Mouse (Mus musculus) erythroblast, embryonic 14.5 days (primary cell): ENCODE results near the gene Aff2. TPM values are rescaled to one million over a fixed set of nuclear protein-coding genes. Genes with fewer than 3 reads are reported as not detected.

ENCODE experiments used
- H3K27me3 ChIP-seq: 2 replicates; pipeline ENCODE4 v1.6.1; 2012; ENCODE audit warnings: inconsistent platforms; ENCODE audit not compliant: control insufficient read depth
- H3K36me3 ChIP-seq: 2 replicates; pipeline ENCODE4 v1.6.1; 2012; ENCODE audit warnings: mild to moderate bottlenecking, inconsistent platforms; ENCODE audit not compliant: control insufficient read depth
- H3K4me1 ChIP-seq: 2 replicates; pipeline ENCODE4 v1.6.1; 2012; ENCODE audit warnings: inconsistent platforms; ENCODE audit not compliant: control insufficient read depth
- H3K4me3 ChIP-seq: replicated peaks from 2 replicates; pipeline ENCODE3; 2012; ENCODE audit warnings: moderate library complexity, mild to moderate bottlenecking, inconsistent platforms
- H3K9me3 ChIP-seq: 2 replicates; pipeline ENCODE4 v1.6.1; 2012; ENCODE audit warnings: low read length, inconsistent platforms, mixed read lengths; ENCODE audit not compliant: control insufficient read depth
- GATA1 ChIP-seq: IDR thresholded peaks from 2 replicates; pipeline ENCODE4 v1.6.1; 2012; ENCODE audit warnings: low read length, inconsistent platforms, mixed read lengths
- TAL1 ChIP-seq: IDR thresholded peaks from 3 replicates; pipeline ENCODE4 v1.6.1; 2012; ENCODE audit warnings: low read length, inconsistent platforms, mixed read lengths
- polyA plus RNA-seq: library from polyadenylated mRNA; stranded (reverse); fragments of >175 nt; gene quantifications from 2 replicates; pipeline ENCODE4 v1.2.3, GENCODE M21; 2012

Aff2 gene
- polyA plus RNA-seq, 1 experiment: not detected

DNA sequence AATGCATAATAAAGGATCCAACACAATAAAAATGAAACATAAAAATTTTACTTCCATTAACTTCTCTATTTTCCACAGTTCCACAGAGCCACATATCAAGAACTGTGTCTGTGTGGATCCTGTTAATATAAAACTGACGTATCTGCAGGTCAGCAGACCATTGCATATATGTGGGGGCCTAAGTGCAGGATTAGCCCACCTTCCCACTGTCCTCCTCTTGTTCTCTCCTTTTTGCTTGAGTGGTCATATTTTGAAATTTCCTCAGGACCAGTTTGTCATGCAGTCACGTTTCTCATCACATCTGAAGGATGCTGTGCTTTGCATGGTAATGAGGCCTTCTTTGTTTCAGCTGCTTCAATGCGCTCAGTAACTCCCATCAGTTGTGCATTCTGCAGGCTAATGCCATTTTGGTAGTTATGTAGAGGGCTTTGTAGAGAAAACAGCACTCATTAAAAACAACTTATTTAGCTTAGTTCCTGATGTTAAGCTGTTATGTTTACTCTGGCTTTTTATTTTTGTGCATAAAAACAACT is 306.1 kb downstream of the Aff2 start:
- H3K4me3 ChIP-seq: no peak overlapping the region
- TF ChIP-seq GATA1: no peak
- TF ChIP-seq TAL1: no peak

DNA sequence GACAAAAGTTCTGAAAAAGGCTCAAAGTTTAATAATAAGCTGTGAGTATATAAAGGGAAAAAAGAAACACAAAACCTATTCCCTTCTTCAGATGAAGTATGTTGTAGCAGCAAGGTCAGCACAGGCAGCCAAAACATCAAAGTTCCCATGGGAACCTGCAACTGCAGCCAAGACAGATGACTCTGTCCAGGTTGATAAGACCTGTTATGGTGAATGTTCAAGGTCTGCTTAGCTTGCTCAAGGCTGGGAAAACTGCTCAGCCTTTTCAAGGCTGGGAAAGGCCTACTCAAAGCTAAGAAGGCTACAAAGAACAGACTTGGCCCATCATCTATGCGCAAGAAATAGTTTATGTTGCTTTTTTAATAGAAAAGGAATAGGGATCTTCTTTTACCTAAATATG is 315.6 kb downstream of the Aff2 start:
- Histone ChIP-seq H3K27me3 (no peaks in the 10 kb centered on the region), H3K4me3 (no peak overlapping the region), H3K36me3 (no peaks in the 10 kb centered on the region), H3K9me3 (no peaks in the 10 kb centered on the region), H3K4me1 (no peaks in the 10 kb centered on the region)
- no peak for TF ChIP-seq TAL1
- TF ChIP-seq GATA1: no peak

More for the DNA sequence above, 306.1 kb downstream of the Aff2 start:
- H3K36me3 ChIP-seq: no peaks in the 10 kb centered on the region
- no peaks in the 10 kb centered on the region for H3K9me3 ChIP-seq
- no peaks in the 10 kb centered on the region for H3K4me1 ChIP-seq
- H3K27me3 ChIP-seq: no peaks in the 10 kb centered on the region

DNA sequence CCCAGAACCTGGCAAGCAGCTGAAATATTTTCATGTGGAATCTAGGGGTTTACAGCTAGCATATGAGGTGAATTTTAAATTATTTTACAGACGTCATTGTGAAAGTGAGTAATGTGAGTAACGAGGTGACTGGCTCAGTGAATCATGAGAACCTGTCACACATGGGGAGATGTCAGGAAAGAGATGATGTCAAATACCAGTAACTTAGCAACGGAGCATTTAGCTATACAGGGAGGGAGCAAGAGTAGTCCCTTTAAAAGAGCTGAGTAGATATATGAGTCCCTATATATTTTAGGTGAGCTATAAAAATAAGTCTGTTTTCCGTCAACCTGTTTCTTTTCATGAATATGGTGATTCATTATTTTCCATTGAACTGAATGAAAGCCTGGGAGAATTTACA is 338.7 kb downstream of the Aff2 start:
- Histone ChIP-seq H3K9me3 (no peaks in the 10 kb centered on the region), H3K4me3 (no peak overlapping the region), H3K4me1 (no peaks in the 10 kb centered on the region), H3K27me3 (no peaks in the 10 kb centered on the region), H3K36me3 (no peaks in the 10 kb centered on the region)
- TF ChIP-seq GATA1 (no peak), TAL1 (no peak)

DNA sequence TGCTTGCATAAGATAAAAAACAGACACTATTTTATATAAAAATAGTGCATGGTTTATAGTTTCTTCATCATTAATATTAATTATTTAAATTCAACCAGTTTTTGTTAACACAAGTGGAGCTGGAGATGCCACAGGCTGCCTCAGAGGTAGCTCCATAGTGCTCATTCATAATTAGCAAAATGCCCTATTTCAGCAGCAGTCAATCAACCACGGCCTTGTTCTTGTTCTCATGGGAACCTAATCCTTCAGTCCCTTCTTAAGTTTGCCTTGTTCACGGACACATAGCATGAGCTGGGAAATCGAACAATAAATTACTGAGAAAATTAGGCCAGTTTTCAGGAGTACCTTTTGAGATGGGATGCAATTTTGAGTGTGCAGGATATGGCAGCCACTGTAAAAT is 378.9 kb downstream of the Aff2 start:
- no peaks in the 10 kb centered on the region for H3K27me3 ChIP-seq
- no peaks in the 10 kb centered on the region for H3K4me1 ChIP-seq
- H3K9me3 ChIP-seq: no peaks in the 10 kb centered on the region
- no peak overlapping the region for H3K4me3 ChIP-seq
- no peak for TF ChIP-seq GATA1
- no peak for TF ChIP-seq TAL1
- H3K36me3 ChIP-seq: no peaks in the 10 kb centered on the region

DNA sequence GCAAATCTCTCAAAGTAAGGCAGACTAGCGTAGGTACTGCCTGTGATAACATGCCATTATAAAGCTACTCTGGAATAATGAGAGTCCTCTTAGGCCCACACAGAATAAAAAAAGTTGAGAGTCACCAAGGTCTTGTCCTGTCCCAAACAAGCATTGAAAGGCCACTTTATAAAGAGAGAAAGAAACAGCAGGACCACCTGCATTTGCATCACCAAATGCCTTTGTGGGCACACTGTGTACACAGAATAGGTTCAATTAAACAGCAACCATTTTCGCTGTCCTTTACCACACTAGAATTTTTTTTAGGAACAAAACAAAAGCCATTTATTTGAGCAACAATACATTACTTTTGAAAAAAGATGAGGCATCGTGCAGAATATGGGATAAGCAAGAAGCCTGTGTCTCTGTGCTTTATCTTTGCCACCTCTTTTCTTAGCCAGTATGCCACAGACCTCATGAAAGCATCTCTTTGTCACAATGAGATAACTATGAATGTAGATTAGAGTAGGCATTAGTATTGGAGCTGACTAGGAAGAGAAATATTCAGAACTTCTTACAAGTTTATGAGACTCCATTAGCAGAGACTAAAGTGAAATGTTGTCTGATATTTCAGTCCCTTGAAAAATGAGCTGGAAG is 385.0 kb downstream of the Aff2 start:
- no peaks in the 10 kb centered on the region for H3K27me3 ChIP-seq
- TF ChIP-seq TAL1 (no peak), GATA1 (no peak)
- H3K4me3 ChIP-seq: no peak overlapping the region
- no peaks in the 10 kb centered on the region for H3K4me1 ChIP-seq
- no peaks in the 10 kb centered on the region for H3K36me3 ChIP-seq
- H3K9me3 ChIP-seq: no peaks in the 10 kb centered on the region

DNA sequence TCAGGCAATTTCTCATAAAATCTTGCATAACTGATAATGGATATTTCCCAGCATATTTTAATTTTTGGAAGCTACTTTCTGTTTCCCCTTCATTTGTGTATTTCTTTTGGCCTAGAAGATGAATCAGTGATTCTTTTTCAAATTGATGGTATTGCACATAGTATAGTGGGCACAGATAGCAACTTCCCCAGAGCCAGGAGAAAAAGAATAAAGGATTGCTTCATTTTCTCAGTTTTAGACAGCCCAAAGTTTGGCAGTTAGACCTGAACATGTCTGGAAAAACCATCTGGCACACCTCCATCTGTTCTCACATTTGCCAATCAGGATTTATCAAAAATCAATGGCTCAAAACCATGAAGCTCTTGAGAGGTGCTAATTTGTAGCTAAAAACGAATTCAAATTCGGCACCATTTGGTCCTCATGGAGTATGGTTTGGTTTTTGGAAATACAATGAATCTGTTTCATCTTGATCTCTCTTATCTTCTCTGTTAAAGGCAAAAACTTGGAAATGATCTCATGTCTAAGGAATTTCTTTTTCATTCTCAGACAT is 441.9 kb downstream of the Aff2 start:
- TF ChIP-seq GATA1 (no peak), TAL1 (no peak)
- Histone ChIP-seq H3K4me3 (no peak overlapping the region), H3K9me3 (no peaks in the 10 kb centered on the region), H3K36me3 (no peaks in the 10 kb centered on the region), H3K27me3 (no peaks in the 10 kb centered on the region), H3K4me1 (no peaks in the 10 kb centered on the region)

DNA sequence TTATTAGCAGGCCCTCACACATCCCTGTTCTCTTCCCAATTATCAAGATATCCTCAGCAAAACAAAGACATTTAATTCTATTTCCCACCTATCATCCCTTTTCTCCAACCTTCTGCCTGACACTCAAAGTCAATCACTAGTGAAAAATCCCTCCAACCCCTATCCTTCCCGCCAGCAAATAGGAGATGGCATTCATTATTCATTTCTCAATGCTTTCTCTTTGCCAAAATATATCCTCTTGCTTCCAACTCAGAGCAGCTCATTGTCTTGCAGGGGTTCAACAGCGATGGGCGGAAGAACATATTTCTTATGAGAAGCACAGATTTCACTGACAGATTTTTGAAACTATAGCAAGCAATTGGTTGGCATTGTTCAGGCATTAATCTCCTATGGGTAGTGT is 442.4 kb downstream of the Aff2 start:
- Histone ChIP-seq H3K4me1 (no peaks in the 10 kb centered on the region), H3K27me3 (no peaks in the 10 kb centered on the region), H3K9me3 (no peaks in the 10 kb centered on the region), H3K4me3 (no peak overlapping the region), H3K36me3 (no peaks in the 10 kb centered on the region)
- no peak for TF ChIP-seq GATA1
- TF ChIP-seq TAL1: no peak

DNA sequence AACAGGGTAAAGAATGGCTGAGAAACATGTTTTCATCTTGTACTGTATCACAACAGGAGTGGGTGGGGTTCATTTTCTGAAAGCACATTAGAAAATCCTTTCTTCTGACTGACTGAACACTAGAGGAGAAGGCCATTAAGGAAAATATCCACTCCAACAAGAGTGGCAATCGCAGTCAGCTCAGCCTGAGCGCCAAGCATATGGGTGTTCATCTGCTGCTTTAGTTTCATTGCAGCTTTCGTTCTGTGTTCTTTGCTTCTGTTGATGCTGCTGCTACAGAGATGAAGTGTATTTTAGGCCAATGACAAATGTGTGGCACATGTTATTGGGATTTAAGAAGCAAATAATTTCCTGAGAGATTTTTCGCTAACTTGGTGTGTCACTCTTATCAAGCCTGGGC is 451.7 kb downstream of the Aff2 start:
- H3K4me3 ChIP-seq: no peak overlapping the region
- H3K36me3 ChIP-seq: no peaks in the 10 kb centered on the region
- no peaks in the 10 kb centered on the region for H3K27me3 ChIP-seq
- TF ChIP-seq TAL1 (no peak), GATA1 (no peak)
- no peaks in the 10 kb centered on the region for H3K9me3 ChIP-seq
- no peaks in the 10 kb centered on the region for H3K4me1 ChIP-seq

DNA sequence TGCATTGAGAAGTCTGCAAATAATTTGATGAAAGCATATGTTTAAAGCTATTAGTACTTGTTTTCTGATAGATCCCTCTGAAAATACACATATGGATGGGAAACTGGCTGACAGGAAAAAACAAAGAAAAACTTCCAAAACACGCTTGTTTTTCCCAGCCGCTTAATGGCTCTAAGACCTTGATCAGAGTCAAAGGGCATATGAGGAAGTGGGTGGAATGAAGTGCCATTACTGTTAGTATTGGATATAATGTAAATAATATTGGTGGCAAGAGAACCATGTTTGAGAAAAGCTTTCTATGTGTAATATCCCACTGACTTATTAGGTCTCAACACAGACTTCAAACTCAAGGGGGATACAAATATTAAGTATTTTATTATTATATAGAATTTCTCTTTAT is 455.0 kb downstream of the Aff2 start:
- H3K4me3 ChIP-seq: no peak overlapping the region
- H3K4me1 ChIP-seq: no peaks in the 10 kb centered on the region
- no peak for TF ChIP-seq TAL1
- no peak for TF ChIP-seq GATA1
- no peaks in the 10 kb centered on the region for H3K27me3 ChIP-seq
- H3K36me3 ChIP-seq: no peaks in the 10 kb centered on the region
- no peaks in the 10 kb centered on the region for H3K9me3 ChIP-seq

DNA sequence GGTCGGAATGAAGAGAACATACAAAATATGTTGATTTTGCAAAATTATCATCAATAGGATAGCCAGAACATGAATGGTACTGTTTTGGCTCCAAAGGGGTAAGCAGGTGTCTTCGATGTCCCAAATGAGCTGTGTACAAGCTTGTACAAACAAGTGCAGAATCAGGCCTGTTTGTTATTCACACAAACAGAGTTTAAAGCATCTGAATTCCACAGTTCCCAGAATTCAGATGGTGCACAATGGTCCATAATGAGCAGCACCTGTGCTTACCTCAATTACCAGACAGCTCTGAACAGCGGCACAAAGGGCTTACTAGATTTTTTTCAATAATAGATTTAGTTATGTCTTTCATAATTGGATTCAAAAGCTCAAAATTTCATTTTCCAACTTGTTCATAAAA is 457.6 kb downstream of the Aff2 start:
- TF ChIP-seq TAL1 (no peak), GATA1 (no peak)
- no peaks in the 10 kb centered on the region for H3K4me1 ChIP-seq
- H3K9me3 ChIP-seq: no peaks in the 10 kb centered on the region
- H3K36me3 ChIP-seq: no peaks in the 10 kb centered on the region
- H3K27me3 ChIP-seq: no peaks in the 10 kb centered on the region
- H3K4me3 ChIP-seq: no peak overlapping the region
